Comparison of ENCODE assay signal across 11 mouse cellular contexts in genomic region chr13:106721167-106721566, GRCm38 (mm10).
A peak's percentile ranks its signal among the peaks of the same experiment; 100 is the strongest.
DNase-seq lines count a peak whose midpoint lies in the region; ATAC-seq and TF ChIP-seq lines count a peak whose summit lies in the region.
"Had no signal": no experiment of that assay in that cellular context is flagged by ENCODE, and none has a peak within 500 bp of the region (broad histone marks: within the 10 kb centered on the region; RNA-seq: fewer than 3 reads in every experiment).

No protein-coding gene starts in this region.

- no peaks in the 10 kb centered on the region for H3K4me1 ChIP-seq in heart, postnatal 0 days (ENCODE audit: control insufficient read depth, insufficient read depth)
- no peaks in the 10 kb centered on the region for H3K4me1 ChIP-seq in lung, embryonic 14.5 days (ENCODE audit: insufficient read depth)
- H3K4me1 ChIP-seq: embryonic facial prominence, embryonic 10.5 days had no signal

- H3K36me3 ChIP-seq in heart, postnatal 0 days (replicated peaks; ENCODE audit: control insufficient read depth, insufficient read depth, low read length), result no peaks in the 10 kb centered on the region
- H3K36me3 ChIP-seq in lung, embryonic 14.5 days (ENCODE audit: insufficient read depth), result no peaks in the 10 kb centered on the region
- H3K36me3 ChIP-seq in splenic B cell, adult 2 months (ENCODE audit: control insufficient read depth, insufficient read depth, low read length, poor library complexity, severe bottlenecking), result no peaks in the 10 kb centered on the region
- H3K36me3 ChIP-seq: embryonic facial prominence, embryonic 10.5 days had no signal

- H3K9ac ChIP-seq in heart, postnatal 0 days (replicated peaks; ENCODE audit: low read depth, low read length), result no peak overlapping the region
- no peak overlapping the region for H3K9ac ChIP-seq in lung, embryonic 14.5 days

- intact Hi-C loops in heart, postnatal 36 days (cut with DNase I), result loop anchor here (5.0 to 10.0 kb wide), 2 partner anchors 134 to 196 kb away; no protein-coding TSS in a partner anchor

- 85% methylated on average over 1 of the region's 1 CpGs for WGBS in heart, postnatal 0 days
- WGBS in lung, embryonic 14.5 days, result 85% methylated on average over 1 of the region's 1 CpGs

- no peaks in the 10 kb centered on the region for H3K9me3 ChIP-seq in heart, postnatal 0 days (replicated peaks; ENCODE audit: control insufficient read depth, low read length)
- H3K9me3 ChIP-seq in lung, embryonic 14.5 days (ENCODE audit: low read depth, low read length), result no peaks in the 10 kb centered on the region
- H3K9me3 ChIP-seq: embryonic facial prominence, embryonic 10.5 days had no signal

- no peak overlapping the region for H3K4me3 ChIP-seq in heart, postnatal 0 days (ENCODE audit: low read depth, low read length)
- H3K4me3 ChIP-seq in lung, embryonic 14.5 days (ENCODE audit: low read depth, low read length), result no peak overlapping the region
- H3K4me3 ChIP-seq: embryonic facial prominence, embryonic 10.5 days had no signal

- in situ Hi-C loops in Patski (cut with MboI; ENCODE audit: low pct_unique_long_range_greater_than_20kb), result no loop called here

- TF ChIP-seq CTCF in heart, postnatal 0 days (IDR thresholded peaks at IDR 0.05; ENCODE audit: low read depth), result peak; percentile 41
- peak; percentile 26; the same call in 1 of the 2 replicates for TF ChIP-seq CTCF in lung, embryonic 14.5 days (IDR thresholded peaks at IDR 0.05; ENCODE audit: low read depth)
- TF ChIP-seq CTCF in Patski (IDR thresholded peaks at IDR 0.05), result peak; percentile 26

- no peak for TF ChIP-seq EP300 in heart, postnatal 0 days (IDR thresholded peaks at IDR 0.05; ENCODE audit: low read depth)

- no peak for DNase-seq in heart, postnatal 0 days (ENCODE audit: low spot score)
- no peak for DNase-seq in heart, postnatal 36 days
- no peak for DNase-seq in lung, embryonic 14.5 days
- no peak for DNase-seq in lung, postnatal 4 days
- DNase-seq in Patski (ENCODE audit: low read depth, low spot score) (no peak), MN1 (ENCODE audit: low spot score) (no peak)
- peak; percentile 17 for DNase-seq in splenic B cell, adult 2 months (ENCODE audit: low read depth, low spot score)
- DNase-seq: cerebellum, postnatal 10 days had no signal

- POLR2A ChIA-PET in Patski (lab: Charles Lee), result no interaction called here

- no peak for ATAC-seq in heart, postnatal 0 days (ENCODE audit: insufficient read depth, low read depth)
- no peak for ATAC-seq in lung, embryonic 14.5 days (ENCODE audit: insufficient read depth)
- ATAC-seq in Patski, result no peak
- ATAC-seq: hindbrain, embryonic 16.5 days had no signal

- H3K27ac ChIP-seq in heart, postnatal 0 days (ENCODE audit: low read depth), result no peak overlapping the region
- H3K27ac ChIP-seq in lung, embryonic 14.5 days (ENCODE audit: low read depth), result no peak overlapping the region
- H3K27ac ChIP-seq: embryonic facial prominence, embryonic 10.5 days had no signal

- H3K27me3 ChIP-seq in heart, postnatal 0 days (ENCODE audit: control insufficient read depth, insufficient read depth, low read length), result no peaks in the 10 kb centered on the region
- H3K27me3 ChIP-seq in lung, embryonic 14.5 days (ENCODE audit: insufficient read depth, low read length), result no peaks in the 10 kb centered on the region
- H3K27me3 ChIP-seq in Patski, result no peaks in the 10 kb centered on the region
- H3K27me3 ChIP-seq in splenic B cell, adult 2 months (ENCODE audit: control insufficient read depth, insufficient read depth, low read length, poor library complexity, severe bottlenecking), result no peaks in the 10 kb centered on the region

- H3K4me2 ChIP-seq in heart, postnatal 0 days (ENCODE audit: low read depth, low read length), result no peak overlapping the region
- no peak overlapping the region for H3K4me2 ChIP-seq in lung, embryonic 14.5 days
- H3K4me2 ChIP-seq: heart, embryonic 11.5 days had no signal

- CTCF ChIA-PET in Patski (lab: Charles Lee), result interaction anchor here (1.0 kb wide), 1 partner anchor 12 kb away, joined by 3 read pairs; no protein-coding TSS in a partner anchor
